Mouse (Mus musculus): ENCODE measurements around the gene Btg4. TPM values are rescaled to one million over a fixed set of nuclear protein-coding genes. Genes with fewer than 3 reads are reported as not detected.

Btg4 gene
- polyA plus RNA-seq, 1 experiment from 2014 or later, result not detected

DNA sequence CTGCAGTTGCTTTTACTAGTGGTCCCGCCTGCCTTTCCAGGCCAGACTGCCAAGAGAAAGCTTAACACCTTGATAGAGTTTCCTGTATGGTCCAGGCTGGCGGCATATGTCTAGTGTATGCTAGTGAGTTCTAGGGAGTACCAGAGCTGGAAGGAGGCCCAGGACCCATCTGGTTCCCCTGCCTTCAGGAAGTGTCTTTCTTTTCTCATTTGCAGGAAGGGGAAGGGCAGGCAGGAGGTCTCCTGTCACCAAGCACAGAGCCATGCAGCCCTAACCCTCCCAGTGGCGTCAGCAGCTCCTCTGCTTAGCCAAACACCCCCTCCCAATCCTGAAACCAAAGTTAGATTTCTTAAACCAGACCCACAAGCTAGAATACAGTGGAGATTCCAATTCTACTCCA is 15.1 kb downstream of the Btg4 start:
- H3K9ac ChIP-seq (replicated peaks; ENCODE audit: low read depth, low read length), result no peak overlapping the region
- no peaks in the 10 kb centered on the region for H3K9me3 ChIP-seq (ENCODE audit: control insufficient read depth, low read length)
- H3K4me2 ChIP-seq (ENCODE audit: low read depth, low read length), result peak overlapping the region; percentile 60
- WGBS, result 31% methylated on average over 3 of the region's 3 CpGs
- H3K36me3 ChIP-seq (ENCODE audit: control insufficient read depth, insufficient read depth, low read length), result no peaks in the 10 kb centered on the region
- no peaks in the 10 kb centered on the region for H3K27me3 ChIP-seq (ENCODE audit: control insufficient read depth, insufficient read depth, low read length)
- no peak for ATAC-seq (ENCODE audit: low read depth)
- H3K27ac ChIP-seq (ENCODE audit: low read depth, low read length), result no peak overlapping the region
- no peak overlapping the region for H3K4me3 ChIP-seq (ENCODE audit: low read depth, low read length)
- H3K4me1 ChIP-seq (ENCODE audit: control insufficient read depth, insufficient read depth, low read length), result peaks cover 8% of the 10 kb centered on the region

DNA sequence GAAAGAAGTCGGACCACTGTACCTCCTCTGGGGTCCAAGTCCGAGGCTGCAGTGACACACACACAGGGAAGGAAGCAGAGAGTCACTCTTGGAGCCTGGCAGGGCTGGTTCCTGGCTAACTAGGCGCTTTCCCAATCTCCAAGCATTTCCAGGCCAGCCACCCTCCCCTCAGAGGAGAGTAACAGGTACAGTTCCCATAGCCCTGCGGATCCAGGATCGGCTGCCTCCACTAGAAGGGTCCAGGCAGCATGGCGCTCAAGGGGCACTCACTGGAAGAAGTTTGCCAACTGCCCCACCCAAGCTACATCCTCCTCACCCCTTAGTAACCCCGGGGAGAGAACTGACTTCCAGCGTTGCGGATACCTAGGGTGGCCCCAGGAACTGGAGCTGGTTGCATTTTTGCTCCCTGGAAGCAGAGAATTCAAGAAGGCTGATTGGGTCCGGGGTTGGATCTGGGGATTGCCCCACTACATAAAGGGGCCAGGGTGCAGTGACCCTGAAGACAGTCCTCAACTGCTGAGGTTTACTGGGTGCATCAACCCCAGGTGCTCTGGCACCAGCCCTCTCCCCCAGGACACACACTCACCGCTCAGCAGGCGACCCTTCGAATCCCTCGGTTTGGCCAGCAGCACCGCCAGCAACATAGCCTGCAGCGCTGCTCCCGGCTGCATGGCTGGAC is 15.7 kb downstream of the Btg4 start:
- WGBS, result 0% methylated on average over 17 of the region's 17 CpGs
- 0 out of 2 replicates have a peak overlapping the region, but pooled peaks have one; percentile 7 for H3K9ac ChIP-seq (replicated peaks; ENCODE audit: low read depth, low read length)
- H3K27me3 ChIP-seq (ENCODE audit: control insufficient read depth, insufficient read depth, low read length), result no peaks in the 10 kb centered on the region

DNA sequence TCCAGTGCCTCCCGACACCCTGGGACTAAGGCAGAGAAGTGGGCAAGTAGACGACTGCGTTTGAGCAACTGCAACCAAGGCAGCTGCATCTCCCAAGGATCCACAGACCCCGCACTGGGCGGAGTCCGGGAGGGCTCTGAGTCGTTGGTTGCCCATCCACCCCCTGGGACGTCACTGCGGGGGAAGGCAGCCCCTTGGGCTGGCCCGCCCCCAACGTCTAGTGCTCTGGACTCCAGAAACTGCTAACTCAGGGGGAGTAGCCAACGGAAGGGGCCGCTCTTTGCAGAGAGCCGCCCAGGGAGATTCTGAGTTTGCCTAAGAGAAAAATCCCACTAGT is 16.2 kb downstream of the Btg4 start, which contains the start of gene Layn:
Gene Layn, minus strand, starts transcription at position 116 of the 337 bp plus-strand sequence.
- Histone ChIP-seq H3K27ac (ENCODE audit: low read depth, low read length) (no peak within 1 kb of the TSS), H3K27me3 (ENCODE audit: control insufficient read depth, insufficient read depth, low read length) (no peaks in the 10 kb centered on the region), H3K4me2 (ENCODE audit: low read depth, low read length) (peak within 1 kb of the TSS; percentile 60), H3K4me3 (ENCODE audit: low read depth, low read length) (peak within 1 kb of the TSS; percentile 19), H3K4me1 (ENCODE audit: control insufficient read depth, insufficient read depth, low read length) (peaks cover 8% of the 10 kb centered on the region), H3K36me3 (ENCODE audit: control insufficient read depth, insufficient read depth, low read length) (no peaks in the 10 kb centered on the region), H3K9ac (replicated peaks; ENCODE audit: low read depth, low read length) (0 out of 2 replicates have a peak within 1 kb of the TSS, but pooled peaks have one; percentile 7), H3K9me3 (ENCODE audit: control insufficient read depth, low read length) (no peaks in the 10 kb centered on the region)
- WGBS, result under 1% methylated on average over 14 of the region's 14 CpGs
- ATAC-seq (ENCODE audit: low read depth), result peak; percentile 90

More for the DNA sequence above, 15.7 kb downstream of the Btg4 start:
- Histone ChIP-seq H3K4me1 (ENCODE audit: control insufficient read depth, insufficient read depth, low read length) (peaks cover 8% of the 10 kb centered on the region), H3K27ac (ENCODE audit: low read depth, low read length) (no peak overlapping the region), H3K36me3 (ENCODE audit: control insufficient read depth, insufficient read depth, low read length) (no peaks in the 10 kb centered on the region), H3K4me2 (ENCODE audit: low read depth, low read length) (peak overlapping the region; percentile 60), H3K9me3 (ENCODE audit: control insufficient read depth, low read length) (no peaks in the 10 kb centered on the region), H3K4me3 (ENCODE audit: low read depth, low read length) (peak overlapping the region; percentile 19)
- ATAC-seq (ENCODE audit: low read depth), result peak; percentile 44; the same call in 1 of the 2 replicates

DNA sequence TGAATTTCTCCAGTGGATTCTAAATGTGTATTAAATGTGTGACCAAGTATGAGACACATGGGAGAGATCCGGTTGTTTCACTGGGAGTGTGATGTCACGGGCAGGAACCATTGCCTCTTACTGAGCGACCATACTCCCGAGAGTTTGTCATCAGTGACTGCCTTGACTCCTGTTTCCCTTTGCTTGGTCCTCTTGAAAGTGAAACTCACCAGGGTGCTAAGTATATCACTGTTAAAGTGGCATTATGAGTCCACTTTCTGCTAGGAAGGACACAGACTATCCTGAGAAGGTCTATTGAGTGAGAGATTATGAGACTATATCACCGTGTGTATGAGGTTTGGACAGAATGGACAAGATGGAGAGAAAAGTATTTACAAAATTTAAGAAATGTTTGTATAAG is 20.9 kb downstream of the Btg4 start:
- Histone ChIP-seq H3K4me3 (ENCODE audit: low read depth, low read length) (no peak overlapping the region), H3K27me3 (ENCODE audit: control insufficient read depth, insufficient read depth, low read length) (no peaks in the 10 kb centered on the region), H3K9me3 (ENCODE audit: control insufficient read depth, low read length) (no peaks in the 10 kb centered on the region), H3K9ac (replicated peaks; ENCODE audit: low read depth, low read length) (no peak overlapping the region), H3K4me2 (ENCODE audit: low read depth, low read length) (no peak overlapping the region), H3K27ac (ENCODE audit: low read depth, low read length) (no peak overlapping the region), H3K4me1 (ENCODE audit: control insufficient read depth, insufficient read depth, low read length) (peaks cover 3% of the 10 kb centered on the region), H3K36me3 (ENCODE audit: control insufficient read depth, insufficient read depth, low read length) (no peaks in the 10 kb centered on the region)
- ATAC-seq (ENCODE audit: low read depth), result no peak
- WGBS, result 79% methylated on average over 5 of the region's 5 CpGs

DNA sequence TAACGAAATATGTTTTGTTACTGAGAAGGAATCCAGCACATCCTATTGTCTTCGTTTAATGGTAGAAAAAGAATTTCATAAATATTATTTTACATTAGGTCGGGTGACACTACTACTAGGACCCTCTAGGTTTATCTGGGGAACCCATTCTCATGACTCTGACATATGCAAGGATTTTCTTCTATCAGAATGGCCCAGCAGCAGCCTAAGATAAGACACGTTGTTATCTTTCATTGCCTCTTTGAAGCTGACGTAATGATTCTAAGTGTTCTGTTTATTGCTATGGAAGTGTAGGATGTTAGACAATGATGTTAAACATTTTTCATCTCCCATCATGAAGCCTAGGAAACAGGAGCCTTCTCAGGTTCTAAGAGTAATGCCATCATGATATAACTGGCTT is 33.0 kb downstream of the Btg4 start:
- Histone ChIP-seq H3K36me3 (ENCODE audit: control insufficient read depth, insufficient read depth, low read length) (no peaks in the 10 kb centered on the region), H3K9me3 (ENCODE audit: control insufficient read depth, low read length) (no peaks in the 10 kb centered on the region), H3K9ac (replicated peaks; ENCODE audit: low read depth, low read length) (no peak overlapping the region), H3K27me3 (ENCODE audit: control insufficient read depth, insufficient read depth, low read length) (no peaks in the 10 kb centered on the region), H3K4me3 (ENCODE audit: low read depth, low read length) (no peak overlapping the region), H3K4me2 (ENCODE audit: low read depth, low read length) (no peak overlapping the region), H3K4me1 (ENCODE audit: control insufficient read depth, insufficient read depth, low read length) (no peaks in the 10 kb centered on the region), H3K27ac (ENCODE audit: low read depth, low read length) (no peak overlapping the region)
- no peak for ATAC-seq (ENCODE audit: low read depth)
- WGBS, result 75% methylated on average over 5 of the region's 5 CpGs

DNA sequence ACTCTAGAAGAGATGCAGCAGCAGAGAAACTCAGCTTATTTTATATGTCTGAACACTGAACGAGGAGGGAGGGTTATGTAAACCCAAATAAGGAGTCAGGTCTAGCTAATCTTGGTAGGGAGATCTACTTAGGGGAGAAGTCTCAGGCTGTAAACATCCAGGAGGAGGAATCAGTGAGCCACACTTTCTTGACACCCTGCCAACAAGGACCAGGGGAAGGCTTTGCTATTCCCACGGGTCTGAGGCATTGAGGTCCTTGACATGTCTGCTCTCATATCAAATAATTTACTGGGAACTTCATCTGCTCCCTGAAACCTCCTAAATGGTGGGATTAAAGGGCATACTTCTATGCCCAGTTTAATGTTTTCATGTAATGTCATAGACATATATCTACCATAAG is 35.6 kb downstream of the Btg4 start:
- no peaks in the 10 kb centered on the region for H3K27me3 ChIP-seq (ENCODE audit: control insufficient read depth, insufficient read depth, low read length)
- no peaks in the 10 kb centered on the region for H3K36me3 ChIP-seq (ENCODE audit: control insufficient read depth, insufficient read depth, low read length)
- no peak for ATAC-seq (ENCODE audit: low read depth)
- WGBS, result 71% methylated on average over 2 of the region's 2 CpGs
- H3K4me3 ChIP-seq (ENCODE audit: low read depth, low read length), result no peak overlapping the region
- H3K27ac ChIP-seq (ENCODE audit: low read depth, low read length), result no peak overlapping the region
- H3K9me3 ChIP-seq (ENCODE audit: control insufficient read depth, low read length), result no peaks in the 10 kb centered on the region
- H3K4me1 ChIP-seq (ENCODE audit: control insufficient read depth, insufficient read depth, low read length), result no peaks in the 10 kb centered on the region
- no peak overlapping the region for H3K9ac ChIP-seq (replicated peaks; ENCODE audit: low read depth, low read length)
- H3K4me2 ChIP-seq (ENCODE audit: low read depth, low read length), result no peak overlapping the region

DNA sequence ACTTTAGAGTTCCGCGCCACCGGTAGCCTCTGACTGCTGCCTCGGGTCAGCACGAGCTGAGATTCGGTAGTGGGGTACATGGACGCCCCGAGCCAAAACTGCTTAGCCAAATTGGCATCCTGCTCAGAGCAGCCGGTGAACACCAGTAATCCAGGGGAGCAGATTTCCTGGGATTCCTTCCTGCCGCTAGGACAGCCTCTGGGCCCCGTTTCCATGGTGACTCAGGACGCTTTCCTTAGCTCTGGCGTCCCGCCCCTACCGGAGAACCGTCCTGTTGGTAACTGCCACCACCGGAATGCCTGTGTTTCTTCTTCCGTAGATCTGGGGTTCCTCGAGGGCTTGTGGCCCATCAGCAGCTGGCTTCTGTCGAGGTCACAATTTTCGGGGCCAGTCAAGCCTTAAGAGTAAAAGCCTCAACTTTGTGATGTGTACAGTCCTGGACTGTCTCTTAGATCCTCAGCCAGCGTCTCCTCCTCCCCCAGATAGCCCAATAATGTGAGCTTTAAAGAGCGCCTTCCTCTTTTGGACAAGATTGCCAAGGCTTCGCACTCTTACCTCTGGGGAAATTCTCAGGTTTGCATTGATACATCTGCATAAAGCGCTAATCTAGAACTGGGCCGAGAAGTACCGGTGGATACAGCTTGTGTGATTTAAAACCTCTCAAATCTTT is 41.2 kb downstream of the Btg4 start, which contains the start of gene 4833427G06Rik:
Gene 4833427G06Rik, minus strand, starts transcription at position 323 of the 670 bp plus-strand sequence.
- 9% methylated on average over 27 of the region's 27 CpGs for WGBS
- no peaks in the 10 kb centered on the region for H3K27me3 ChIP-seq (ENCODE audit: control insufficient read depth, insufficient read depth, low read length)
- no peaks in the 10 kb centered on the region for H3K36me3 ChIP-seq (ENCODE audit: control insufficient read depth, insufficient read depth, low read length)
- H3K4me1 ChIP-seq (ENCODE audit: control insufficient read depth, insufficient read depth, low read length), result 0 out of 2 replicates have a peak, but pooled peaks cover 2% of the 10 kb centered on the region
- H3K4me3 ChIP-seq (ENCODE audit: low read depth, low read length), result peak within 1 kb of the TSS; percentile 56
- no peaks in the 10 kb centered on the region for H3K9me3 ChIP-seq (ENCODE audit: control insufficient read depth, low read length)
- H3K4me2 ChIP-seq (ENCODE audit: low read depth, low read length), result peak within 1 kb of the TSS; percentile 99
- 0 out of 2 replicates have a peak within 1 kb of the TSS, but pooled peaks have one; percentile 7 for H3K9ac ChIP-seq (replicated peaks; ENCODE audit: low read depth, low read length)
- ATAC-seq (ENCODE audit: low read depth), result peak; percentile 71; the same call in 1 of the 2 replicates
- no peak within 1 kb of the TSS for H3K27ac ChIP-seq (ENCODE audit: low read depth, low read length)

DNA sequence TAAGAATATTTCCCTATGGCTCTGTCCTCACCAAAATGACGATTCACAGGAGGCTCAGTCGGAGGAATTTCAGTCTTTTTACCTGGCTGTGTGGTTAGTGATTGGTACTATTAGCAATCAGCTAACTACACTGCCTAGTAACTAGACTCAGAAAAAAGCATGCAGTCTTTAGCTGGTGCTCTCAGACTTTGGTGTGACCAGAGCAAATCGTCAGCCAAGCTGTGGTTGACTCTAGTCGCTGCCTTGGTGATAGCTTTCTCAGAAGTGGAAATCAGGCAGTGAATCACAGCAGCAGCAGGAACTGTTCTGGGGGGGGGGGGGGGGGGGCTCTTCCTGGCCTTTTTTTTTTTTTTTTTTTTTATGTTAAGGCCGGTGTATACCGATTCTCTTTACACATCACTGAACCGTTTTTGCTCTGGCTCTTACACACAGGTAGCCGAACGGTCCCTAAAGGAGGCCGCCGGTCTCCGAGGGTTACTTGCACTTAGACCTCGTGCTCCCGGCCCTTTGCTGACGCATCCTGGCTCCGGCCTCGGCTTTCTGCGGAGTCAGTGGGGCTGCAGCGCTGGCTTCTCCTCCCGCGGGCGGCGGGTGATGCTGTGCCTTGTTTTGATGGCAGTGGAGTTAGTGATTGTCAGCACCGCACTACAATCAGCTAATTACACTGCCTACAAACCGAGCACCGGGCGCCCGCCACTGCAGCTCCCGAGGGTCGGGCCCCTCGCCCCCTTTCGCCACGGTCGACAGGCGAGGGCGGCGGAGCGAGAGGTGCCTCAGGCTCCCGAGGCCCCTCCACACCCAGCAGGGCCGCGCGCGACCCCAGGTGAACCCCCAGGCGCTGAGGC is 42.5 kb downstream of the Btg4 start:
- no peaks in the 10 kb centered on the region for H3K27me3 ChIP-seq (ENCODE audit: control insufficient read depth, insufficient read depth, low read length)
- no peaks in the 10 kb centered on the region for H3K9me3 ChIP-seq (ENCODE audit: control insufficient read depth, low read length)
- ATAC-seq (ENCODE audit: low read depth), result peak; percentile 81
- H3K9ac ChIP-seq (replicated peaks; ENCODE audit: low read depth, low read length), result peak overlapping the region; percentile 68
- no peak overlapping the region for H3K27ac ChIP-seq (ENCODE audit: low read depth, low read length)
- peak overlapping the region; percentile 99 for H3K4me2 ChIP-seq (ENCODE audit: low read depth, low read length)
- peak overlapping the region; percentile 56 for H3K4me3 ChIP-seq (ENCODE audit: low read depth, low read length)
- H3K4me1 ChIP-seq (ENCODE audit: control insufficient read depth, insufficient read depth, low read length), result 0 out of 2 replicates have a peak, but pooled peaks cover 2% of the 10 kb centered on the region
- WGBS, result 1% methylated on average over 44 of the region's 44 CpGs
- H3K36me3 ChIP-seq (ENCODE audit: control insufficient read depth, insufficient read depth, low read length), result no peaks in the 10 kb centered on the region
